In the genomic region with DNA sequence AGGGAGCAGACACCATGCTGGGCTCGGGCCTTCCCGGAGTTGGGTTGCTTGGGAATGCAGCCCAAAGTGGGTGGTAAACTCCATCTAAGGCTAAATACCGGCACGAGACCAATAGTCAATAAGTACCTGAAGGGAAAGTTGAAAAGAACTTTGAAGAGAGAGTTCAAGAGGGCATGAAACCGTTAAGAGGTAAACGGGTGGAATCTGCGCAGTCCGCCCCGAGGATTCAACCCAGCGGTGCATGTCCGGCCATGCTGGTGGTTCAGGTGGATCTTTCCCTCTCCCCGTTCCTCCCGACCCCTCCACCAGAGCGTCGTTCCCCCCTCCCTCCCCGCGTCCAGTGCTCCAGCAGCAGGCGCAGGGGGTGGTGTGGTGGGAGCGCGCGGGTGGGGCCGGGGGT, we compare ENCODE assay signal across 8 mouse cellular contexts.
DNase-seq lines count a peak whose midpoint lies in the region; ATAC-seq lines count a peak whose summit lies in the region.

No protein-coding gene starts in this region.

- no peak overlapping the region for H3K4me2 ChIP-seq in intestine, embryonic 15.5 days (replicated peaks)
- no peak overlapping the region for H3K4me2 ChIP-seq in liver, embryonic 16.5 days (ENCODE audit: low read depth, low read length)
- H3K4me2 ChIP-seq in neural tube, embryonic 13.5 days, result no peak overlapping the region

- H3K4me1 ChIP-seq in intestine, embryonic 15.5 days (replicated peaks), result no peaks in the 10 kb centered on the region
- no peaks in the 10 kb centered on the region for H3K4me1 ChIP-seq in liver, embryonic 16.5 days (ENCODE audit: control insufficient read depth, low read depth, low read length)
- H3K4me1 ChIP-seq in neural tube, embryonic 13.5 days (replicated peaks), result no peaks in the 10 kb centered on the region

- no peaks in the 10 kb centered on the region for H3K36me3 ChIP-seq in intestine, embryonic 15.5 days
- H3K36me3 ChIP-seq in liver, embryonic 16.5 days (ENCODE audit: control insufficient read depth, insufficient read depth), result no peaks in the 10 kb centered on the region
- H3K36me3 ChIP-seq in neural tube, embryonic 13.5 days, result no peaks in the 10 kb centered on the region

- WGBS in intestine, embryonic 15.5 days, result 55% methylated on average over 22 of the region's 22 CpGs
- 49% methylated on average over 22 of the region's 22 CpGs for WGBS in liver, embryonic 16.5 days (ENCODE audit: insufficient replicate concordance)
- WGBS in neural tube, embryonic 13.5 days, result 63% methylated on average over 22 of the region's 22 CpGs

- peak; percentile 100 for ATAC-seq in intestine, embryonic 15.5 days
- ATAC-seq in liver, embryonic 16.5 days (ENCODE audit: low read depth), result peak; percentile 100
- peak; percentile 95 for ATAC-seq in neural tube, embryonic 13.5 days (ENCODE audit: low read depth)

- no peaks in the 10 kb centered on the region for H3K27me3 ChIP-seq in intestine, embryonic 15.5 days (replicated peaks)
- H3K27me3 ChIP-seq in liver, embryonic 16.5 days (ENCODE audit: control insufficient read depth, insufficient read depth, low read depth, low read length), result no peaks in the 10 kb centered on the region
- H3K27me3 ChIP-seq in neural tube, embryonic 13.5 days, result no peaks in the 10 kb centered on the region

- H3K9ac ChIP-seq in intestine, embryonic 15.5 days, result no peak overlapping the region
- no peak overlapping the region for H3K9ac ChIP-seq in liver, embryonic 16.5 days (ENCODE audit: low read depth, low read length)
- no peak overlapping the region for H3K9ac ChIP-seq in neural tube, embryonic 13.5 days

- no peak overlapping the region for H3K4me3 ChIP-seq in intestine, embryonic 15.5 days (replicated peaks)
- no peak overlapping the region for H3K4me3 ChIP-seq in liver, embryonic 16.5 days (ENCODE audit: low read depth, low read length)
- H3K4me3 ChIP-seq in neural tube, embryonic 13.5 days, result no peak overlapping the region

- peaks cover 3% of the 10 kb centered on the region for H3K9me3 ChIP-seq in intestine, embryonic 15.5 days
- H3K9me3 ChIP-seq in liver, embryonic 16.5 days (replicated peaks; ENCODE audit: control insufficient read depth, low read length), result peaks cover 8% of the 10 kb centered on the region; the same call in 1 of the 2 replicates
- H3K9me3 ChIP-seq in neural tube, embryonic 13.5 days, result peaks cover 17% of the 10 kb centered on the region

- DNase-seq in A20 (ENCODE audit: low read depth, low spot score) (peak; percentile 38), MEL-GATA-1-ER (ENCODE audit: extremely low read depth, low read depth) (peak; percentile 26)
- peak; percentile 60 to 84 for DNase-seq in cerebellum, postnatal 14 days
- DNase-seq in gastrocnemius, postnatal 4 days (ENCODE audit: low spot score in 2 of 2), result peak; percentile 68 to 87
- DNase-seq in layer of hippocampus, postnatal 36 days, result no peak

- no peak overlapping the region for H3K27ac ChIP-seq in intestine, embryonic 15.5 days
- no peak overlapping the region for H3K27ac ChIP-seq in liver, embryonic 16.5 days (ENCODE audit: low read length)
- H3K27ac ChIP-seq in neural tube, embryonic 13.5 days (replicated peaks), result no peak overlapping the region

Comparison
In these comparisons a context has a peak if more than half of its experiments do, and no peak if none do; other contexts are left out.
1. DNase-seq: peak in A20 (single experiment), MEL-GATA-1-ER (single experiment), cerebellum, postnatal 14 days (2 of 2) and gastrocnemius, postnatal 4 days (2 of 2); none in layer of hippocampus, postnatal 36 days (0 of 2).
2. Peak in every context shown above with its lines, with median percentiles within 50 percentile points of each other: ATAC-seq.